Mouse (Mus musculus) spleen, adult 2 months (tissue): Measurements from ENCODE around the gene Tll2.

Experiments used
- CTCF ChIP-seq: fragments of 200-500 bp; IDR thresholded peaks from 2 replicates; pipeline ENCODE4 v1.5.1; 2011; ENCODE audit warnings: mild to moderate bottlenecking, inconsistent platforms; ENCODE audit not compliant: insufficient read depth, insufficient read length, insufficient replicate concordance; ENCODE audit errors: extremely low read depth
- POLR2A ChIP-seq: fragments of 200-500 bp; IDR thresholded peaks from 2 replicates; pipeline ENCODE4 v1.6.1; 2011; ENCODE audit warnings: low read depth, low read length, inconsistent platforms

- TF ChIP-seq CTCF (no peak), POLR2A (no peak)
Measured at GRCm38 (mm10) chr19:41100863-41101262, 105.8 kb downstream of the Tll2 start.
